Mouse (Mus musculus) lung, adult 2 months (tissue): Measurements from ENCODE around the gene Slc25a13. TPM values are rescaled to one million over a fixed set of nuclear protein-coding genes. Genes with fewer than 3 reads are reported as not detected.

Experiments
- DNase-seq: peaks from one replicate; pipeline ENCODE4 v3.0.0; 2022
- H3K4me1 ChIP-seq: fragments of 200-500 bp; 2 replicates; pipeline ENCODE4 v1.6.1; 2011; ENCODE audit warnings: low read length; ENCODE audit not compliant: control insufficient read depth, insufficient read depth
- H3K4me3 ChIP-seq: fragments of 200-500 bp; replicated peaks from 2 replicates; pipeline ENCODE3; 2011; ENCODE audit warnings: low read depth, mild to moderate bottlenecking, control low read depth, low read length; ENCODE audit errors: extremely low read depth
- CTCF ChIP-seq: fragments of 200-500 bp; IDR thresholded peaks from 2 replicates; pipeline ENCODE4 v1.5.1; 2011; ENCODE audit warnings: mild to moderate bottlenecking, low read length, control low read depth; ENCODE audit not compliant: insufficient read depth
- POLR2A ChIP-seq: fragments of 200-500 bp; IDR thresholded peaks from 2 replicates; pipeline ENCODE4 v1.6.1; 2011; ENCODE audit warnings: low read depth, mild to moderate bottlenecking, control low read depth, low read length, borderline replicate concordance; ENCODE audit errors: extremely low read depth
- WGBS: fragments of 180-500 bp; shearing (Covaris S2); methylation state at CpG from one replicate; pipeline ENCODE4 v1.1.7; 2018; 5-methylcytosine and 5-hydroxymethylcytosine counted together
- polyA plus RNA-seq: library from polyadenylated mRNA; depleted of rRNA; stranded (reverse); fragments of >200 nt; gene quantifications from 2 replicates; pipeline ENCODE4 v1.2.3, GENCODE M21; 2012; rRNA removed

The Slc25a13 gene
- 1.6 and 2.7 TPM in 2 replicates for polyA plus RNA-seq

GRCm38 (mm10) chr6:6216507-6217285, at the start of gene Slc25a13:
Gene Slc25a13 (minus strand): TSS chr6:6217173.
- Histone ChIP-seq H3K4me3 (peak within 1 kb of the TSS; percentile 61), H3K4me1 (peaks cover 7% of the 10 kb centered on the region)
- peak; percentile 60 for DNase-seq
- WGBS: under 1% methylated on average over 51 of the region's 51 CpGs
- no peak for TF ChIP-seq CTCF
- TF ChIP-seq POLR2A: no peak

DNA sequence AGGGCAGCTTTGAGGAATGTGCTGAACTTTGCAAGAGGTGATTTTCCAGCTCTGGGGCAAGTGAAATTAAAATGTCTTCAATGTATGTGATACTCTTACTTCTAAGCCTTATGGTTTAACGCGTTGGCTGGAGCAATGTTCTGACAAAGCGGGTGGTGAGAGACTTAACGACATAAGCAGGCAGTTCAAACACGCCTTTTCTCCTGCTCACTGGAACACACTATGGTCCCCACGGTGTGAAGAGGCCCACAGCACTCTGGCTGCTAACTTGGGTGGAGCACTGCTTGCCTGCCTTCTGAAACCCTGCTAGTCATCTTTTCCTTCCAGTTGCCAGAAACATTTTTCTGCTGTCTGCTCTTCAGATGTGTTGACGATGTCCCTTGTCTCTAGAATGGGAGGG, 48.8 kb upstream of the Slc25a13 start:
- TF ChIP-seq CTCF (no peak), POLR2A (no peak)
- no peak for DNase-seq
- no peaks in the 10 kb centered on the region for H3K4me1 ChIP-seq
- 82% methylated on average over 7 of the region's 7 CpGs for WGBS
- H3K4me3 ChIP-seq: no peak overlapping the region

- no peak overlapping the region for H3K4me3 ChIP-seq
- no peak for DNase-seq
- no peaks in the 10 kb centered on the region for H3K4me1 ChIP-seq
- WGBS: 68% methylated on average over 4 of the region's 4 CpGs
- TF ChIP-seq CTCF (no peak), POLR2A (no peak)
These were observed 46.4 kb upstream of the Slc25a13 start for GRCm38 (mm10) chr6:6263293-6263911.

- no peaks in the 10 kb centered on the region for H3K4me1 ChIP-seq
- TF ChIP-seq POLR2A (no peak), CTCF (no peak)
- WGBS: 64% methylated on average over 4 of the region's 4 CpGs
- no peak overlapping the region for H3K4me3 ChIP-seq
- DNase-seq: no peak
These were observed 43.9 kb upstream of the Slc25a13 start for GRCm38 (mm10) chr6:6260917-6261316.

DNA sequence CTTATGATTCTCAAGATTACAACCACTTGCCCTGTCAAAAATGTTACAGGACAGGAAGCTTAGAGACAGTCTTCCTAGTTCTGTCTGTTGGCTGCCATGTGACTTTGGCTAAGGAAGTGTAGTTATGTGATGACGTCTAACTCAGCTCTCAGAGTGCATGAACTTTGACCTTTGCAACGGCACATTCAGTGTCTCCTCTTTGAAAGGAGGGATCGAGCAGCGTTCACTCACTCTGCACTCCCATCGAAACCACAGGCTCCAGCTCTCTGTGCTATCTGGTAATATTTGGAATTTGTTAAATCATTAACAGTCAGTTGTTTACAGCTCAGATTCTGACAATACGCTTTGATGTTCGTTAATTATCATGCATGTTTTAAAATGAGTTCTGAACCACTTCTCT, 31.5 kb upstream of the Slc25a13 start:
- no peak for TF ChIP-seq POLR2A
- TF ChIP-seq CTCF: no peak
- 51% methylated on average over 7 of the region's 7 CpGs for WGBS
- DNase-seq: no peak
- no peak overlapping the region for H3K4me3 ChIP-seq
- H3K4me1 ChIP-seq: no peaks in the 10 kb centered on the region

DNA sequence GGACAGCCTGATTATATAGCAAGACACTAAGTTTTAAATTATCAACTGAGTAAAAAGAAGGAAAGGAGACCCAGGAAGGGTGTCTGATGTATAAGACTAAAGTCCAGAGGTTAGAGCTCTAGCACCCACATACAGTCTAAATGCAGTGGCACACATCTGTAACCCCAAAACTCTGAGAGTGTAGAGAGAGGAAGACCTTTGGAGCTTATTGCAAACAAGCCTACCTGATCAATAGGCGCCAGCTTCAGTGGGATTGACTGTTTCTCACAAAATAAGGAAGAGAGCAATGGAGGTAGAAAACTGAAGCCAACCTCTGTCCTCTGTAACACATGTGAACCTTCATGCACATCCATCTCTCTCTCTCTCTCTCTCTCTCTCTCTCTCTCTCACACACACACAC, 26.9 kb upstream of the Slc25a13 start:
- no peak for DNase-seq
- Histone ChIP-seq H3K4me3 (no peak overlapping the region), H3K4me1 (no peaks in the 10 kb centered on the region)
- TF ChIP-seq POLR2A (no peak), CTCF (no peak)
- WGBS: 81% methylated on average over 1 of the region's 1 CpGs

DNA sequence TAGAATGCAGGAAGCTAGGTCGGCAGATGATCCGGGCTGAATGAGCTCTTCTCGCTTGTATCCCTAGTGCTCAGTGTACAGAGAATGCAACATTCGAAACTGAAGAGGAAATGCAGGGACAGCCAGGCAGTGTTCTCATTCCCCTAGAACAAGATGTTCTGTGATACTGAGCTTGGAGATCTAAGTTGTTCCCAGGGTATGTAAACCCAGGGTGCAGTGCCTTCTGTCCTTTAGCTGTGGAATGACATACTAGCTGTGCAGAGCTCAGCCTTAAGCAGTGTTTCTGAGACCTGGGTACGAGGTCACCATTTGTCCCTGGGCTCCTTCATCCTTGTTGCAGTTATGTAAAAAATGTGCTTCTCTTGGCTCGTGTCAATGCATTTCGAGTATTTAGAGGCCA, 25.1 kb upstream of the Slc25a13 start:
- Histone ChIP-seq H3K4me3 (no peak overlapping the region), H3K4me1 (no peaks in the 10 kb centered on the region)
- TF ChIP-seq POLR2A: no peak
- no peak for TF ChIP-seq CTCF
- 61% methylated on average over 7 of the region's 7 CpGs for WGBS
- no peak for DNase-seq

- no peaks in the 10 kb centered on the region for H3K4me1 ChIP-seq
- no peak overlapping the region for H3K4me3 ChIP-seq
- TF ChIP-seq POLR2A: no peak
- no peak for TF ChIP-seq CTCF
- DNase-seq: no peak
- 67% methylated on average over 2 of the region's 2 CpGs for WGBS
These were observed 19.9 kb upstream of the Slc25a13 start for GRCm38 (mm10) chr6:6236788-6237298.

DNA sequence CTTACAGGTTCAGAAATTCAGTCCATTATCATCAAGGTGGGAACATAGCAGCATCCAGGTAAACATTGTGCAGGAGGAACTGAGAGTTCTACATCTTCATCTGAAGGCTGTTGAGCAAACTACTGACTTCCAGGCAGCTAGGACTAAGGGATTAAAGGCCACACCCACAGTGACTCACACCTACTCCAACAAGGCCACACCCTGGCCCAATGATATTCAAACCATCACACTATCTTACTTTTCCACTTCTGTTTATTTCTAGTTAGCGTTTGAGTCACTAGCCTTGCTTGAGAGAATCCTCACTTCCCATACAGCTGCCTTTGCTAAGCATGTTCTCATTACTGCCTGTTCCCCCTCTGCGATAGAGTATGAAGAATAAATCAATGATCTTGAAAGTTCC, 13.3 kb upstream of the Slc25a13 start:
- no peak for DNase-seq
- no peak for TF ChIP-seq CTCF
- TF ChIP-seq POLR2A: no peak
- WGBS: 81% methylated on average over 2 of the region's 2 CpGs
- H3K4me3 ChIP-seq: no peak overlapping the region
- H3K4me1 ChIP-seq: no peaks in the 10 kb centered on the region
